Mouse (Mus musculus) limb, embryonic 12.5 days (tissue): Measurements from ENCODE around the gene Rnf5. TPM values are rescaled to one million over a fixed set of nuclear protein-coding genes. Genes with fewer than 3 reads are reported as not detected.

ENCODE experiments used
- ATAC-seq: fragments of 200-750 bp; cut with Nextera tagmentation; 2 replicates; pipeline ENCODE4 v1.8.0; 2017; ENCODE audit warnings: low read depth, moderate TSS enrichment; ENCODE audit not compliant: insufficient number of reproducible peaks, insufficient read depth, low FRiP score, low TSS enrichment
- H3K27ac ChIP-seq: fragments of 300-500 bp; sonication (generic); 2 replicates; pipeline ENCODE4 v1.5.1; 2016; ENCODE audit warnings: mild to moderate bottlenecking, moderate library complexity
- H3K27me3 ChIP-seq: fragments of 300-500 bp; sonication (generic); 2 replicates; pipeline ENCODE4 v1.6.1; 2016; ENCODE audit warnings: mild to moderate bottlenecking, moderate library complexity
- H3K36me3 ChIP-seq: fragments of 300-500 bp; sonication (generic); 2 replicates; pipeline ENCODE4 v1.6.1; 2016; ENCODE audit warnings: mild to moderate bottlenecking, moderate library complexity
- H3K4me1 ChIP-seq: fragments of 300-500 bp; sonication (generic); replicated peaks from 2 replicates; pipeline ENCODE4 v1.6.1; 2016
- H3K4me2 ChIP-seq: fragments of 300-500 bp; sonication (generic); 2 replicates; pipeline ENCODE4 v1.6.1; 2016; ENCODE audit warnings: mild to moderate bottlenecking, moderate library complexity
- H3K4me3 ChIP-seq: fragments of 300-500 bp; sonication (generic); replicated peaks from 2 replicates; pipeline ENCODE4 v1.5.1; 2016; ENCODE audit warnings: mild to moderate bottlenecking
- H3K9ac ChIP-seq: fragments of 300-500 bp; sonication (generic); replicated peaks from 2 replicates; pipeline ENCODE4 v1.6.1; 2016; ENCODE audit warnings: mild to moderate bottlenecking, moderate library complexity
- H3K9me3 ChIP-seq: fragments of 300-500 bp; sonication (generic); 2 replicates; pipeline ENCODE4 v1.6.1; 2016; ENCODE audit warnings: mild to moderate bottlenecking, moderate library complexity
- WGBS: fragments of 180-500 bp; shearing (Covaris S2); methylation state at CpG from one replicate; pipeline ENCODE4 v1.1.7; 2016; 5-methylcytosine and 5-hydroxymethylcytosine counted together
- polyA plus RNA-seq: library from polyadenylated mRNA; unstranded; fragments of >200 nt; fragmentation: Nextera tagmentation; extraction: Ambion mirVana; gene quantifications from 2 replicates; pipeline ENCODE4 v1.2.1, GENCODE M21; 2016

The Rnf5 gene
- polyA plus RNA-seq, 1 experiment from 2014 or later = 143 TPM

DNA sequence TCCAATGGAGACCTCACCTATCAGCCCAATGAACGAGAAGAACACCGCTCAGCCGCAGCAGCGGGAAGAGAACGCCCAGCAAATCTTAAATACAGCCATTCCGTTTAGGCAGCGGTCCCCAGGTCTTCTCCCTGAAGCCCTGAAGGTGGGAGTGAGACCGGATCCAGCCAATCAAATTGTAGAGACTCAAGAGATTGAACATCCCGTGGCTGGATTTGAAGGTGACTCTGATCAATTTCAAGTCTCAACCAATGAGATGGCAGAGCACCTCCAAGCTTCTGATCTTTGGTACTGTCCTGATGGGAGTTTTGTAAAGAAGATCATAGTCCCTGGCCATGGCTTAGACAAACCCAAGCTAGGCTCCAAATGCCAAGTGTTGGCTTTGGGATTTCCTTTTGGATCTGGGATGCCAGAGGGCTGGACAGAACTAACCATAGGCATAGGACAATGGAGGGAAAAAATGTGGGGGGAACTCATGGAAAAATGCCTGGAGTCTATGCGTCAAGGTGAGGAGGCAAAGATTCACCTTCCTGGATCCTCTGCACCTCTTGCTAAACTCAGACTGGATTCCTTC, 41.9 kb upstream of the Rnf5 start:
- Histone ChIP-seq H3K9ac (peak overlapping the region; percentile 60), H3K27me3 (no peaks in the 10 kb centered on the region), H3K4me3 (peak overlapping the region; percentile 63), H3K9me3 (no peaks in the 10 kb centered on the region), H3K27ac (peak overlapping the region; percentile 4; the same call in 1 of the 2 replicates), H3K4me1 (peaks cover 29% of the 10 kb centered on the region), H3K4me2 (peak overlapping the region; percentile 76), H3K36me3 (peaks cover 24% of the 10 kb centered on the region)
- ATAC-seq = no peak
- WGBS = 44% methylated on average over 10 of the region's 10 CpGs

DNA sequence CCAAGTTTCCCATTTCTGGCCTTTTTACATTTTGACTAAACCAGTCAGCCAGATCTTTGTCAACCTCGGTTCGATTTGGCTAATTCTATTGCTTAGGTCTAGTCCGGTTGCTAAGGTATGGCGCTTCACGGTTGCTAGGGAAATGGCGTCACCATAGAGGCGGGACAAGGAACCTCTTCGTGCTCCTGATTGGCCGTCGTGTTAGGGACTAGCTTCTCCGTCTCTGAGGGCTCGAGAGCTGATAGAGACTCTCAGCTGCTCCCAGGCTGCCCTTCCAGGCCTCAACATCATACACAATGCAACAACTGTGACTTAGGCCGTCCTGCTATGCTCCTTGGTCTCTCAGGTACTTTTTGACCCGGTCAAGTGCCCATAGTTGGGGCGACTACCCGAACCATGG, 41.1 kb upstream of the Rnf5 start, which contains the start of gene Fkbpl:
Fkbpl (plus strand) TSS at position 157 of the 400 bp plus-strand sequence.
- Histone ChIP-seq H3K9me3 (no peaks in the 10 kb centered on the region), H3K4me3 (peak within 1 kb of the TSS; percentile 63), H3K9ac (peak within 1 kb of the TSS; percentile 60), H3K36me3 (peaks cover 17% of the 10 kb centered on the region), H3K4me2 (peak within 1 kb of the TSS; percentile 76), H3K27me3 (no peaks in the 10 kb centered on the region), H3K27ac (peak within 1 kb of the TSS; percentile 72), H3K4me1 (peaks cover 30% of the 10 kb centered on the region)
- peak; percentile 53 for ATAC-seq
- WGBS = under 1% methylated on average over 16 of the region's 16 CpGs

DNA sequence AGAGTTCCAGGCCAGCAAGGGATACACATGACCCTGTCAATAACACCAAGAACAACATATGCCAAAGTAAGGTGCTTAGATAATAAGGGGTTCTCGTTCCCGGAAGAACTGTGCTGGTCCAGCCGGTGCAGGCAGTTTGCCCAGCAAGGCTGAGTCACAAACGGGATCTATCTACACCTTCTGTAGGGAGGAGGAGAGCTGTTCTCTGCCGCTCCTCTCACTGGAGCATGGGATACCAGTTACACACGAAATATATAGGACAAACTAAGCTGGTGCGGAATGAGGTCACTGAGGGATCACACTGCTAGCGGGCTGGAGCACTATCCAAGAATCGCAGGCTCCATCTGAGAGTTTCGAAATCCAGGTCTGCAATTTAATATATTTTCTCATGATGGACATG, 40.5 kb upstream of the Rnf5 start:
- peaks cover 30% of the 10 kb centered on the region for H3K4me1 ChIP-seq
- no peak overlapping the region for H3K27ac ChIP-seq
- peaks cover 10% of the 10 kb centered on the region for H3K36me3 ChIP-seq
- no peak for ATAC-seq
- no peaks in the 10 kb centered on the region for H3K27me3 ChIP-seq
- H3K9ac ChIP-seq = no peak overlapping the region
- 0 out of 2 replicates have a peak, but pooled peaks cover 5% of the 10 kb centered on the region for H3K9me3 ChIP-seq
- no peak overlapping the region for H3K4me2 ChIP-seq
- no peak overlapping the region for H3K4me3 ChIP-seq
- 84% methylated on average over 10 of the region's 10 CpGs for WGBS

DNA sequence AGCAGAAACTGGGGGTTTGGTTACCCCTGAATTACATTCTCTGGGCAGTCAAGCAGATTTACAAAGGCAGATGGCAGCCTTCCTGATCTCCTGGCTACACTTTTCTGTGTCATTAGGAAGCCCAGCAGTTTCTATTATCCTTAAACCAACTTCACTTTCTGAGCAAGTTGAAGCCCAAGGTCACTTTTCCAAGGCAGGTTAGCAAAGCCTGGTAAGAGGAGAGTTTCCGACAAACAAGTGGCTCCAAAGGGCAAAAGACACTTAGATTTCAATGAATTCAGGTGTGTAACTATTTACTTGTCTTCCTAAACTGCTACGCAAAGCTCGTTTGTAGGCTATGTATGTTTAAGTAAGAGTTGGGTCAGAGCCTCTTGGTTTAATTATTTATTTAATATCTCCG, 39.9 kb upstream of the Rnf5 start:
- Histone ChIP-seq H3K4me2 (no peak overlapping the region), H3K9ac (no peak overlapping the region), H3K9me3 (0 out of 2 replicates have a peak, but pooled peaks cover 6% of the 10 kb centered on the region), H3K27ac (no peak overlapping the region), H3K4me1 (peaks cover 30% of the 10 kb centered on the region), H3K27me3 (no peaks in the 10 kb centered on the region), H3K36me3 (peaks cover 6% of the 10 kb centered on the region; the same call in 1 of the 2 replicates), H3K4me3 (no peak overlapping the region)
- no peak for ATAC-seq
- WGBS = 89% methylated on average over 4 of the region's 4 CpGs

DNA sequence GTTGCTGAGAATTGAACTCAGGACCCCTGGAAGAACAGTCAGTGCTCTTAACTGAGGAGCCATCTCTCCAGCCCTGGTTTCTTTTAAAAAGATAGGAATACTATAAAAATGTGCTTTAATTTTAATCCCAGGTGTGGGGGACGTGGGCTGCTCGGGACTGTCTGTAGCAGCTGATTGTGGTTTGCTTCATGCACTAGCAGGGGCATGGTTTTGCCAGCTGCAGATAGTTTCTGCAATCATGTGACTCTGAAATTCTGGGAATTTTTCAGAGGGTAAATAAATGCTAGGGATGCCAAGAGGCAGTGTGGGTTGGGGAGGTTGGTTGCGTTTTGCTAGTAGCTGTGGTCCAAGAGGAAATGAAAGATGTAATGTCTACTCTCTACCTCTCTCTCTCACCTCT, 38.5 kb upstream of the Rnf5 start:
- Histone ChIP-seq H3K9ac (no peak overlapping the region), H3K4me2 (no peak overlapping the region), H3K27ac (peak overlapping the region; percentile 91), H3K4me3 (no peak overlapping the region), H3K4me1 (peaks cover 22% of the 10 kb centered on the region), H3K36me3 (peaks cover 6% of the 10 kb centered on the region; the same call in 1 of the 2 replicates), H3K9me3 (0 out of 2 replicates have a peak, but pooled peaks cover 6% of the 10 kb centered on the region), H3K27me3 (peaks cover 2% of the 10 kb centered on the region; the same call in 1 of the 2 replicates)
- ATAC-seq = no peak
- WGBS = 86% methylated on average over 3 of the region's 3 CpGs

DNA sequence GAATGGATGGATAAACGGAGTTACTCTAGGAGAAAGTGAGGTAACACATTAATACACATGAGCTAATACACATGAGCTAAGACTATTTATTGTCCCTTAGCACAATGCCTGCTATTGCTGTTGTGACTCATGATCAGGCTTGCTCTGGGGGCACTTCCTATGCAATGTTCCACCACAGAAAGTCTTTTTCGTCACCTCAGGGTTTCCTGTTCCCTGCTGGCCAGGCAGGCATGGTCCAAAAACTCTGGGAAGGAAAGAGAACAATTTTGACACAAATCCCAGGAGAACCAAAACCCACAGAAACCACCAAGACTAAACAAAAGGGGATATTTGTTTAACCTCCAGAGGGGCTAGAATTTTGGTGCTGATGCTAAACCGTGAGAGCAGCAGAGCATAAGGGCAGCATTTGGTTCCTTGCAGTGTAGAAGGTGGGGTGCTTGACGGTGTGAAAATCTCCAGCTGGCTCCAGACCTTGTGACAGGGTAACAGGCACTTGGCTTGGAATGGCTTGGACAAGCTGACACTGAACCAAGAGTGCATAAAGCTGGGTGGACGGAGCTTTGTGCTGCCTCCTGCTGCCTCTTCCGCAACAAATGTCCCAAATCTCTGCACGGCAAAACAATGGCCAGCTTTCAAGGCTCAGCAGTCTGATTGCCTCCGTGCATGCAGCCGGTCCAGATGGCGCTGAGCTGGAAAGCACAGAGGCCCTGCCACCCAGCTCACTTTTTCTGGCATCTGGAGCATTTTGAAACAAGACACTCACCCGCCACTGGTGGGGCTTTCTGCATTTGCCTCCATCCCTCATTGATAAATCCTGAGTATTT, 37.5 kb upstream of the Rnf5 start:
- H3K9me3 ChIP-seq = 0 out of 2 replicates have a peak, but pooled peaks cover 6% of the 10 kb centered on the region
- peak overlapping the region; percentile 28 for H3K4me2 ChIP-seq
- peaks cover 22% of the 10 kb centered on the region for H3K4me1 ChIP-seq
- ATAC-seq = peak; percentile 61
- peaks cover 10% of the 10 kb centered on the region; the same call in 1 of the 2 replicates for H3K27me3 ChIP-seq
- H3K27ac ChIP-seq = peak overlapping the region; percentile 91
- H3K4me3 ChIP-seq = no peak overlapping the region
- H3K9ac ChIP-seq = peak overlapping the region; percentile 40
- peaks cover 5% of the 10 kb centered on the region; the same call in 1 of the 2 replicates for H3K36me3 ChIP-seq
- WGBS = 14% methylated on average over 11 of the region's 11 CpGs

DNA sequence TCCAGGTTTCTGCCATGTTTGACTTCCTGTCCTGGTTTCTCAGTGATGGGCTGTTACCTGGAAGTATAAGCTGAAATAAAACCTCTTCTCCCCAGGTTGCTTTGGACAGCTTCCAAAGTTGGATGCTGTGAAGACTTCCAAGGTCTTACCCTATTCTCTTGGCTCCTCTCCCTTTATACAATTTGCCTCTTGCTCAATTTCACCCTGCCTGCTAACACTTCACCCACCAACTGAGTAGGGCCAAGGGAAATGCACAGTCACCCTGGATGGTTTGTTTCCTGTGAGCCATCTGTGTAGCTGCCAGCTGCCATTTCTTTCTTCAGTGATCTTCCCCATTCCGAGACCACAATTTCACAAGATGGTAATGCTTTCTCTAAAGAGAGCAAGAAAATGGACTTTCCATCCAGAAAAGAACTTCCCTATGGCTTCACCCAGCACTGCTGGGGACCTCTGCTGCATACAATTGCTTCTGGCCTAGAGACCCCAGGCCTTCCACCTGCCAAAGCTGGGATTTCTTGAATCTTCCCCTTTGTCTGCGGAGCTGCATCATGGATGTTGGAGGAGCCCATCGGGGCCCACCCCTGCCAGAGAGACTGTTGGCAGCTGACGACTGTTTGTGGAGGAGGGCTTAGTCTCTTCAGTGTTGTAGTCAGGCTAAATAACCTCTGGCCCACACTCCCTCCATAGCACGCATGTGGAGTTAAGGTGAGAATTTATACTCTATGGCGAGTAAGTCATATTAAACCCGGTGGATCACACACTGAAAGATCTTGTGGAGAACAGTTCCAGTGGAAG, 36.2 kb upstream of the Rnf5 start:
- Histone ChIP-seq H3K4me1 (peaks cover 13% of the 10 kb centered on the region), H3K9me3 (0 out of 2 replicates have a peak, but pooled peaks cover 6% of the 10 kb centered on the region), H3K4me2 (no peak overlapping the region), H3K27ac (no peak overlapping the region; the same call in 1 of the 2 replicates), H3K36me3 (no peaks in the 10 kb centered on the region), H3K9ac (no peak overlapping the region), H3K4me3 (no peak overlapping the region), H3K27me3 (peaks cover 16% of the 10 kb centered on the region)
- no peak for ATAC-seq
- 79% methylated on average over 7 of the region's 7 CpGs for WGBS

DNA sequence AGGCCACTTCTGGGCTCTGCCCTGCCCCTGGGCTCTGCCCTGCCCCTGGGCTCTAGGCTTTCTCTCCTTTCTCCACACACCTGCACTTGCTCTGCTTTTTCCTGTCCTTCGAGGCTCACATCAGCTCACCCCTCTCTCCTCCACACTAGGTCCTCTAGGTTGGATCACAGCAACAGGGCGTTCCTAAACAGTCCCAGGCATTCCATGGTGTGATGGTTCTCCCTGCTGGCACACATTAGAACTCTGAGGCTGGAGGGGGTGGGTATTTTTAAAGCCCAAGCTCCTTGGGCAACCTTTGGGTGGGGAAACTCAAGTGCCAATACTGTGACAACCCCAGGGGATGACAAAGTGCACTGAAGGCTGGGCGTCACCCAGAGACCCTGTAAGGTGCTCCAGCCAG, 34.0 kb upstream of the Rnf5 start:
- ATAC-seq = no peak
- no peak overlapping the region for H3K27ac ChIP-seq
- no peak overlapping the region for H3K9ac ChIP-seq
- H3K4me1 ChIP-seq = peaks cover 13% of the 10 kb centered on the region
- 64% methylated on average over 3 of the region's 3 CpGs for WGBS
- H3K27me3 ChIP-seq = peaks cover 33% of the 10 kb centered on the region
- no peak overlapping the region for H3K4me2 ChIP-seq
- 0 out of 2 replicates have a peak, but pooled peaks cover 6% of the 10 kb centered on the region for H3K9me3 ChIP-seq
- no peak overlapping the region for H3K4me3 ChIP-seq
- H3K36me3 ChIP-seq = no peaks in the 10 kb centered on the region

DNA sequence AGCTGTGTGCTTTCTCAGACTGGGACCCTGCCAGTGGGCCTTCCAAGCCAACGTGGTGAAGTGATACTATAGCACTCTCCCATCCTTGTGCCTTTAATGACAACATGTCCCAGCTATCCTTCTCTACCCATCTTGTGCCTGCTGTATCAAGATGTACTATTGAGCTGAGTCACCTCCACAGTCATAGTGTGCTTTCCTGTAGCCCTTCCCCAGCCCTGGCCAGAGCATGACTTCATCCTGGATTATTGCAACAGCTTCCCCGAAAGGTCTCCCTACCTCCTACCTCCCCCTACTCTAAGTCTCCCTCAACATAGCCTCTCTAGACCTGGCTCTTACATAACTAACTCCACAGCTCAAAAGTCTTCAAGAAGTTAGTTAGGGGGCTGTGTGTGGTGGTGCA, 32.2 kb upstream of the Rnf5 start:
- H3K27ac ChIP-seq = no peak overlapping the region
- H3K36me3 ChIP-seq = no peaks in the 10 kb centered on the region
- H3K9me3 ChIP-seq = 0 out of 2 replicates have a peak, but pooled peaks cover 6% of the 10 kb centered on the region
- no peak overlapping the region for H3K4me3 ChIP-seq
- no peak for ATAC-seq
- H3K4me1 ChIP-seq = peaks cover 21% of the 10 kb centered on the region
- no peak overlapping the region for H3K4me2 ChIP-seq
- H3K9ac ChIP-seq = no peak overlapping the region
- peaks cover 51% of the 10 kb centered on the region for H3K27me3 ChIP-seq
- 74% methylated on average over 2 of the region's 2 CpGs for WGBS

DNA sequence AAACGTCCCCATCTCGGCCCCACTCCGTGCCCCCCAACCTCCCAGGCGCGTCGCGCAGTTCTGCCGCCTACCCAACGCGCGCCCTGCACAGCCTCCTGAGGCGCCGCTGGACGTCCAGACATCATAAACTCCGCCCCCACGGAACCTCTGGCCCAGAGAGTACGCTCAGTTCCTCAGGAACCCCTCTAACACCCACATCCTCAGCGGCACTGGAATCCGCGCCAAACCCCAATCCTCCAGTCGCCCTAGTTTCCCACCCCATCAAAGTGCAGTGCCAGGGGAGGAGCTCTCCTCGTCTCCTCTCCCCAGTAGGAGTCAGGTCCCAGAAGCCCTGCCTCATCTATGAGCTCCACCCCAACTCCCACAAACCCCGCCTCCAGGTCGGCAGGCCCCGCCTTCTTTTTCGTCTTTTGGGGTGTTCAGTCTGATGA, 28.8 kb upstream of the Rnf5 start:
- peak overlapping the region; percentile 41 for H3K4me3 ChIP-seq
- peaks cover 75% of the 10 kb centered on the region for H3K27me3 ChIP-seq
- H3K27ac ChIP-seq = no peak overlapping the region
- peaks cover 48% of the 10 kb centered on the region for H3K4me1 ChIP-seq
- 2% methylated on average over 26 of the region's 26 CpGs for WGBS
- ATAC-seq = 0 out of 2 replicates have a peak, but pooled peaks have one; percentile 35
- H3K9me3 ChIP-seq = no peaks in the 10 kb centered on the region
- H3K9ac ChIP-seq = peak overlapping the region; percentile 48; the same call in 1 of the 2 replicates
- no peaks in the 10 kb centered on the region for H3K36me3 ChIP-seq
- peak overlapping the region; percentile 73 for H3K4me2 ChIP-seq
